In the genomic region with DNA sequence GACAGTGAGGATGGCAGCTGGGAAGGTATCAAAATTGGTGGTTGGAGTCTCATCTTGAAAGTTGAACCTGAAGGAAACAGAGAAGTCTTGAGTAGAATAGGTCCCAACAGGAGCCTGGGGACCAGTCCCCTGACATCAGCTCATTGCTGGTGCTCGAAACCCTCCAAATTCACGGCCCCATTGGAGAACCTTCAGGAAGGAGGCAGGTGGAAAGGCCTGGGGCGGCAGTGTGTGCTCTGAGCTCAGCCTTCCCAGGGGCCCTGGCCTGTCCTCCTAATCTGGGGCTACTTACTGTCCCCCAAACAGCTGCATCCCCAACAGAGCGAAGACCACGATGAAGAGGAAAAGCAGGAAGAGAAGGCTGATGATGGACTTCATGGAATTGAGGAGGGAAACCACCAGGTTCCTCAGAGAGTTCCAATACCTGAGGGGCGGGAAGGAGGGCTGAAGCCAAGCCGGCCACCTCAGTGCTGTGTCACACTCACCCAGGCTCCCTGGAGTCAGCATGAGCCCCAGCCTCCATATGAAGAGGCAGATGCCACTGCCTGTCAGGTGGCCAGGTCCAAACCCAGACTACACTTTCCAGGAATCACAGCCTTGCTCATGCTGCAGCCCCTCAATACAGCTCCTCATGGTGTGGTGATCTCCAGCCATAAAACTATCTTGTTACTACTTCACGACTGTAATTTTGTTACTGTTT, we compare ENCODE assay signal across 26 mouse cellular contexts.
"Had no signal": no experiment of that assay in that cellular context is flagged by ENCODE, and none has a peak within 500 bp of the region (broad histone marks: within the 10 kb centered on the region; RNA-seq: fewer than 3 reads in every experiment).

No protein-coding gene starts in this region.

- H3K27me3 ChIP-seq: heart, embryonic 13.5 days; heart, embryonic 15.5 days; hindbrain, embryonic 12.5 days; limb, embryonic 12.5 days had no signal

- H3K4me2 ChIP-seq: heart, embryonic 11.5 days; heart, embryonic 13.5 days; heart, embryonic 15.5 days; hindbrain, embryonic 12.5 days; hindbrain, embryonic 14.5 days; limb, embryonic 12.5 days; liver, embryonic 11.5 days had no signal

- ATAC-seq: hindbrain, embryonic 16.5 days; inflammation-experienced regulatory T-cells, adult 6 months; intestine, postnatal 0 days had no signal

- H3K9me3 ChIP-seq: heart, embryonic 13.5 days; heart, embryonic 15.5 days; hindbrain, embryonic 10.5 days; hindbrain, embryonic 12.5 days; limb, embryonic 10.5 days; limb, embryonic 12.5 days had no signal

- DNase-seq: gastrocnemius, adult 2 months; gastrocnemius, postnatal 10 days; gastrocnemius, postnatal 25 days; heart, postnatal 14 days; heart, postnatal 4 days; kidney, adult 18-20 months; kidney, adult 8-10 months; kidney, postnatal 10 days; kidney, postnatal 25 days; kidney, postnatal 4 days; liver had no signal

- H3K27ac ChIP-seq: gastrocnemius, adult 2 months; heart, adult 2 months; heart, embryonic 13.5 days; heart, embryonic 15.5 days; hindbrain, embryonic 10.5 days; hindbrain, embryonic 12.5 days; hindbrain, embryonic 14.5 days; layer of hippocampus, adult 2 months; left cerebral cortex, adult 2 months; limb, embryonic 10.5 days; limb, embryonic 12.5 days had no signal

- H3K36me3 ChIP-seq: heart, embryonic 13.5 days; heart, embryonic 15.5 days; limb, embryonic 10.5 days; limb, embryonic 12.5 days had no signal

- H3K9ac ChIP-seq: heart, embryonic 13.5 days; heart, embryonic 15.5 days; hindbrain, embryonic 12.5 days; hindbrain, embryonic 14.5 days; limb, embryonic 12.5 days had no signal

- H3K4me3 ChIP-seq: gastrocnemius, adult 2 months; heart, adult 2 months; heart, embryonic 13.5 days; heart, embryonic 15.5 days; hindbrain, embryonic 10.5 days; hindbrain, embryonic 12.5 days; layer of hippocampus, adult 2 months; left cerebral cortex, adult 2 months; limb, embryonic 10.5 days; limb, embryonic 12.5 days had no signal

- H3K4me1 ChIP-seq: heart, embryonic 13.5 days; heart, embryonic 15.5 days; hindbrain, embryonic 12.5 days; limb, embryonic 12.5 days had no signal
